Mouse (Mus musculus) stomach, postnatal 0 days (tissue): ENCODE measurements around the gene Gpam. TPM values are rescaled to one million over a fixed set of nuclear protein-coding genes. Genes with fewer than 3 reads are reported as not detected.

Experiments
- ATAC-seq: fragments of 200-750 bp; cut with Nextera tagmentation; 2 replicates; pipeline ENCODE4 v1.8.0; 2017; ENCODE audit not compliant: low FRiP score, low TSS enrichment
- DNase-seq: peaks from one replicate; pipeline ENCODE4 v3.0.0-alpha.2; 2016; ENCODE audit warnings: low spot score
- H3K27ac ChIP-seq: fragments of 300-500 bp; sonication (generic); replicated peaks from 2 replicates; pipeline ENCODE4 v1.5.1; 2014; ENCODE audit warnings: mild to moderate bottlenecking, control low read depth
- H3K27me3 ChIP-seq: fragments of 300-500 bp; sonication (generic); 2 replicates; pipeline ENCODE4 v1.6.1; 2014; ENCODE audit warnings: low read length; ENCODE audit not compliant: control insufficient read depth, insufficient read depth
- H3K36me3 ChIP-seq: fragments of 300-500 bp; sonication (generic); 2 replicates; pipeline ENCODE4 v1.6.1; 2014; ENCODE audit warnings: low read length, mixed read lengths; ENCODE audit not compliant: control insufficient read depth, insufficient read depth
- H3K4me1 ChIP-seq: fragments of 300-500 bp; sonication (generic); replicated peaks from 2 replicates; pipeline ENCODE4 v1.6.1; 2014; ENCODE audit warnings: antibody characterized with exemption; ENCODE audit not compliant: control insufficient read depth, insufficient read depth
- H3K4me2 ChIP-seq: fragments of 300-500 bp; sonication (generic); replicated peaks from 2 replicates; pipeline ENCODE4 v1.6.1; 2014; ENCODE audit warnings: low read depth, mild to moderate bottlenecking, control low read depth, moderate library complexity
- H3K4me3 ChIP-seq: fragments of 300-500 bp; sonication (generic); 2 replicates; pipeline ENCODE4 v1.5.1; 2014; ENCODE audit warnings: low read depth, low read length, control low read depth
- H3K9ac ChIP-seq: fragments of 300-500 bp; sonication (generic); 2 replicates; pipeline ENCODE4 v1.6.1; 2014; ENCODE audit warnings: mild to moderate bottlenecking, low read length, control low read depth, mixed read lengths
- H3K9me3 ChIP-seq: fragments of 300-500 bp; sonication (generic); 2 replicates; pipeline ENCODE4 v1.6.1; 2016; ENCODE audit warnings: low read length; ENCODE audit not compliant: control insufficient read depth
- CTCF ChIP-seq: IDR thresholded peaks from 2 replicates; pipeline ENCODE4 v1.5.1; 2016; ENCODE audit warnings: antibody characterized with exemption, low read depth, mild to moderate bottlenecking, moderate library complexity
- EP300 ChIP-seq: optimal IDR thresholded peaks from 2 replicates; pipeline ENCODE3; 2016; ENCODE audit warnings: antibody characterized with exemption
- WGBS: fragments of 180-500 bp; shearing (Covaris S2); extraction: QIAGEN DNeasy Blood & Tissue Kit; methylation state at CpG from one replicate; pipeline ENCODE4 v1.1.7; 2014; 5-methylcytosine and 5-hydroxymethylcytosine counted together
- polyA plus RNA-seq: library from polyadenylated mRNA; unstranded; fragments of >200 nt; fragmentation: Nextera tagmentation; extraction: Ambion mirVana; gene quantifications from 2 replicates; pipeline ENCODE4 v1.2.1, GENCODE M21; 2015

Gene Gpam
- polyA plus RNA-seq, 1 experiment from 2014 or later: 12.5 TPM

DNA sequence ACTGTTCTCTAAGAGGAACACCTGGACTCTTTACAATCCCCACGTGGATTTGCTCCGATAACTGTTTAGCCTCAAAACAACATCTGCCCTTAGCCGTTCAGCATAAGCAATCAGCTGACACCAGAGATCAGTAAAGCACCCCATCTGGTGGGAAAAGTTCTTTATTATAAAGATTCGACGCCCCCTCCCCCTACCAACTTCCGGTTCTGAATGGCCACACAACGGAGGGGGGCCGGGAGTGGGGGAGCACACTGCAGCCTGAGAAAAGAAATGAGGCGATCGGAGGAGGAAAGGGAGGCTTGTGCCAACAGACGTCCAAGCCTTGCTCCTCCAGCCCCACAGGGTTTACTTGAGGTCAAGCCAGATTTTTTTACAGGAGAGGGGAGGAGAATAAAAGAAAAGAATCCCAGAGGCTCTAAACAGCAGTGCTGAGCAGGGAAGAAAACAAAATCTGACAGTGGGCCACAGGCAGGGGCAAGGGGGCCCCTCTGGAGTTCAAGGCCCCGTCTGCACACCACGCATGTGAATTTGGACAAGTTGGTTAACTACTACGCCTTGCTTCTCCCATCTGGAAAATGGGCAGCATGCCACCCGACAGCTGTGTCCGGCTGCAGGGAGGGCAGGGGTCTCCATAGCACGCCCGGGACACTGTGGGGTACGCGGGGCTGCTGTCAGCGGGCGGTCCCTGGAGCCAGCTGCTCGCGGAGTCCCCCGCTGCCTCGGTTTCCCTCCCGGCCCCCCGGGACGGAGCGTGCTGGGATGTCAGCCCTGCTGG lies 28.4 kb downstream of the Gpam start:
- Histone ChIP-seq H3K27ac (peak overlapping the region; percentile 96), H3K4me1 (0 out of 2 replicates have a peak, but pooled peaks cover 3% of the 10 kb centered on the region), H3K4me2 (peak overlapping the region; percentile 98), H3K9me3 (no peaks in the 10 kb centered on the region), H3K36me3 (0 out of 2 replicates have a peak, but pooled peaks cover under 1% of the 10 kb centered on the region), H3K27me3 (no peaks in the 10 kb centered on the region), H3K4me3 (peak overlapping the region; percentile 96), H3K9ac (peak overlapping the region; percentile 92)
- TF ChIP-seq CTCF (peak; percentile 12; the same call in 1 of the 2 replicates), EP300 (peak; percentile 64)
- ATAC-seq (peak; percentile 57), DNase-seq (peak; percentile 61)
- 1% methylated on average over 30 of the region's 30 CpGs for WGBS

DNA sequence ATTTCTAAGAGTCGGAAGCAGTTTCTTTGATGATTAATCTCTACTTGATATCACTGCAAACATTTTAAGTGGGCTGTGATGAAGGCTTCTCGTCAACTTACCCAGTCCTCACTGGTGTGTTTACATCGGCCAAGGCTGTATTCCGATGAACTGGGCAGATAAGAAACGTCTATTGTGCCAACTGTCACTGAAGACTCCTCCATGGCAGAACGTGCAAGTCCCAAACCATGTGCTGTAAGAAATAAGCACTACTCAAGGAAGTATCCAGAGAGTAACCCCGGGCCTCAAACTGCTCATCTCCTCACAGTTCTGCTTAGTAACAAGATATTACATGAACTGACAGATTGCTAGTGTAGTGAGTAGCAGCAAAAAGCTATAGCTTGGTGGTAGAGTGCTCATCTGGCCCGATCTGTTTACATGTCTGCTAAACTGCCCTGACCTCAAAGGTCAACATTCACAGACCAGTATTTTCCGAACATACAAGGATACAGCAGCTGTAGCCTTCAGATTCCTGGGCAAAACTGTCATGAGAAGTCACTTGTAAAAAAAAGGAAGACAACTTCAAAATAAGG lies 29.6 kb downstream of the Gpam start:
- Histone ChIP-seq H3K9me3 (no peaks in the 10 kb centered on the region), H3K36me3 (0 out of 2 replicates have a peak, but pooled peaks cover 3% of the 10 kb centered on the region), H3K27ac (no peak overlapping the region), H3K9ac (no peak overlapping the region), H3K4me2 (peak overlapping the region; percentile 98), H3K4me3 (no peak overlapping the region), H3K4me1 (0 out of 2 replicates have a peak, but pooled peaks cover 3% of the 10 kb centered on the region), H3K27me3 (no peaks in the 10 kb centered on the region)
- WGBS: 28% methylated on average over 9 of the region's 9 CpGs
- no peak for TF ChIP-seq CTCF
- no peak for TF ChIP-seq EP300
- DNase-seq (no peak), ATAC-seq (no peak)

DNA sequence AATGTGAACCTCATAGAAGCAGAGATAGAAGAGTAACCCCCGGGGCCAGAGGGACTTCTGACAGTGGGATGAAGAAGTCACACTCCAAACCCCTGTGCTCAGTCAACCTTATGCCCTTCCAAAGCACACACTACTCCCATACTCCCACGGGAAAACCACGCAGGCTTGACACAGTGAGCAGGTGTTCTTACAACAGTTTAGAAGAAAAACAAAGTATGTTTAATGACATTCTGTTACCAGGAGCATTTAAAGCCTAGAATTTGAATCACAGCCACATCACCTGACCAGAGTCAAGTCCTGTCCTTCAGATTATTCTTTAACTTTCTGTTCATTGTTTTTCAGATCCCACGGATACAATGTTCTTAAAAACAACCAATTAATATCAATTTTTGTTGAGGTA lies 30.4 kb downstream of the Gpam start:
- 0 out of 2 replicates have a peak, but pooled peaks cover 3% of the 10 kb centered on the region for H3K36me3 ChIP-seq
- no peak for TF ChIP-seq CTCF
- no peak for TF ChIP-seq EP300
- H3K4me3 ChIP-seq: no peak overlapping the region
- no peak for ATAC-seq
- H3K9me3 ChIP-seq: no peaks in the 10 kb centered on the region
- no peak overlapping the region for H3K27ac ChIP-seq
- no peaks in the 10 kb centered on the region for H3K27me3 ChIP-seq
- DNase-seq: no peak
- H3K4me1 ChIP-seq: 0 out of 2 replicates have a peak, but pooled peaks cover 3% of the 10 kb centered on the region
- 61% methylated on average over 4 of the region's 4 CpGs for WGBS
- no peak overlapping the region for H3K4me2 ChIP-seq
- H3K9ac ChIP-seq: no peak overlapping the region

DNA sequence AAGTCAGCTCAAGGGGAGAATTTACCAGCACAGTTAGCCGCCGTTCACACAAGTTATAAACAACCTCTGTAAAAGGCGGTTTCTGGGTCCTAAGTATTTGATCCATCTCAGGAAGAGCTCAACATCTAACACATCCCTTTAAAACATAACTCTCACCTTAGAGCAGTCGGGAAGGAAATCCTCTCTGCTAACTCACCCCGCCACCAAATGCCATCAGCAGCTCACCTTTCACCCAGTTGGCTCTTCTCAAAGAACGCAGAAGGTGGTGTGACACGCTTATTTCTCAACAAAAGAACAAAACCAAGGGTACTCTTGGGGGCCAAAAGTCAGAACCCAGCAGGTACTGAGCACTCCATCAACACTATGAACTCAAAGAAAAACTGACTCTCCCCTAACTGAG lies 31.5 kb downstream of the Gpam start:
- no peak for TF ChIP-seq CTCF
- TF ChIP-seq EP300: no peak
- 0 out of 2 replicates have a peak, but pooled peaks cover 5% of the 10 kb centered on the region for H3K36me3 ChIP-seq
- WGBS: 47% methylated on average over 7 of the region's 7 CpGs
- ATAC-seq (no peak), DNase-seq (no peak)
- no peak overlapping the region for H3K4me3 ChIP-seq
- H3K27me3 ChIP-seq: no peaks in the 10 kb centered on the region
- H3K4me1 ChIP-seq: 0 out of 2 replicates have a peak, but pooled peaks cover 3% of the 10 kb centered on the region
- H3K27ac ChIP-seq: peak overlapping the region; percentile 45; the same call in 1 of the 2 replicates
- no peaks in the 10 kb centered on the region for H3K9me3 ChIP-seq
- H3K9ac ChIP-seq: no peak overlapping the region
- H3K4me2 ChIP-seq: no peak overlapping the region

DNA sequence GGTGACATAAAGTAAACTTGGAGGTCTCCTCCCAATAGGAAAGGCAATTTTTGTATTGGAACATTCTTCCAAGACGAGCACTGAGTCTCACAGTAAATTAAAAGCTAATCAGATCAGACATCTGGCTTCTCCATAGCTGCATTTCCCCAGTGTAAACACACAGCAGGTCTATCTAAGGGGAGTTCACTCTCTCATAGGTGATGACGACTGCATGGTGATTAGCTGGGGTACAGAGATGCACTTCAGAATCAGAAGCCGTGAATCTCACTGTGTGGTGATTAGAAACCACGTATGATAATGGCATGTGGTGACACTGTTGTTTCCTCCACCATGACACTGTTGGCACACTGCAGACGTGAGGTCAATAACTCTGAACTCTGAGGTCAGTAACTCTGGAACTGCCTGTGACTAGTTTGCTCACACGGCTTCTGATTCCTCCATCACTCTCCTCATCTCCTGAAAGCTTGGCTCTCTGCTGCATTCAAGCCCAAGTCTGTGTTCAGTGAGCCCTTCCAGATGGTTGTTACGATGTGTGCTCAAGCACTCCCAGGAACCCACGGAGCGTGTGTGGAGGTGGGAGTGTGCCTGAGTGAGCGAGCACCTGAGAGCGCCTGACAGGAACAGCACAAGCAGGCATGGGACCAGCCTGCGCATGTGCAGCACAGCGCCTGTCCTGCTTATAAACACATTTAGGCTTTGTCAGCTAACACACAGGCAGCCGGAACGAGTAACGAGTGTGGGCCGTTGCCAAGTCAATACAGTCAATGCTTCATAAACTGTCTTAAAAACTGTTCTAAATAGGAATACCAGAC lies 35.2 kb downstream of the Gpam start:
- Histone ChIP-seq H3K27me3 (no peaks in the 10 kb centered on the region), H3K9me3 (no peaks in the 10 kb centered on the region), H3K36me3 (peaks cover 7% of the 10 kb centered on the region; the same call in 1 of the 2 replicates), H3K4me2 (no peak overlapping the region), H3K4me3 (no peak overlapping the region), H3K9ac (no peak overlapping the region), H3K27ac (no peak overlapping the region), H3K4me1 (no peaks in the 10 kb centered on the region)
- no peak for TF ChIP-seq EP300
- no peak for TF ChIP-seq CTCF
- DNase-seq (peak; percentile 51), ATAC-seq (peak; percentile 70)
- WGBS: 56% methylated on average over 17 of the region's 17 CpGs
